Mouse (Mus musculus): ENCODE results near the gene Skint8. TPM values are rescaled to one million over a fixed set of nuclear protein-coding genes. Genes with fewer than 3 reads are reported as not detected.
"Not testable (repeated sequence)": the region's sequence is repeated elsewhere in the genome, so short reads cannot be mapped to it uniquely, and the experiment has no call there.

Gene Skint8
- total RNA-seq (2021) = under 1 TPM in 1 of 2 experiments, not detected in 1; 0.36 TPM
- long read RNA-seq, experiment 1 = 0 reads
- long read RNA-seq, experiment 2 = 0 reads

DNA sequence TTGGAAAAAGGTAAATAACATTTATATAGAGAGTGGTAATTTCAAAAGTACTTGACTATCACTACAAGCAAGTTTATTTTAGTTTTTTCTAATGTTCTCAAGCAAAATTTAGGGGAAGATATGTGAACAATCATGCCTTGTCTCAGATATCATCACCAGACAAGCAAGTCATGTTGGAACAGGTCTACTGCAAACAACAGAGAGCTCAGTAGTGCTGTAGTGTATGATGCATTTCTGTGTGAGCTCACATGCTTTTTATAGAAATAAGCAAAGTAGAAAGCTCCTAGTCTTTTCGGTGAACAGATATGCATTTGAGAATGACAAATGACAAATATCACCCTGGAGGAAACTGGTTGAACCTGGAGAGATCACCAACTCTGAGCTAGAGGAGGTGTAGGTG lies at the start of gene Skint8:
Gene Skint8, plus strand, starts transcription at position 301 of the 400 bp plus-strand sequence.
- no peak for TF ChIP-seq CTCF (IDR thresholded peaks at IDR 0.05)
- intact Hi-C loops (cut with DNase I) = no loop called here
- Histone ChIP-seq H3K27ac (no peak within 1 kb of the TSS), H3K4me3 (no peak within 1 kb of the TSS)
- DNase-seq (ENCODE audit: extremely low spot score in 1 of 2, low spot score in 2 of 2) = no peak

DNA sequence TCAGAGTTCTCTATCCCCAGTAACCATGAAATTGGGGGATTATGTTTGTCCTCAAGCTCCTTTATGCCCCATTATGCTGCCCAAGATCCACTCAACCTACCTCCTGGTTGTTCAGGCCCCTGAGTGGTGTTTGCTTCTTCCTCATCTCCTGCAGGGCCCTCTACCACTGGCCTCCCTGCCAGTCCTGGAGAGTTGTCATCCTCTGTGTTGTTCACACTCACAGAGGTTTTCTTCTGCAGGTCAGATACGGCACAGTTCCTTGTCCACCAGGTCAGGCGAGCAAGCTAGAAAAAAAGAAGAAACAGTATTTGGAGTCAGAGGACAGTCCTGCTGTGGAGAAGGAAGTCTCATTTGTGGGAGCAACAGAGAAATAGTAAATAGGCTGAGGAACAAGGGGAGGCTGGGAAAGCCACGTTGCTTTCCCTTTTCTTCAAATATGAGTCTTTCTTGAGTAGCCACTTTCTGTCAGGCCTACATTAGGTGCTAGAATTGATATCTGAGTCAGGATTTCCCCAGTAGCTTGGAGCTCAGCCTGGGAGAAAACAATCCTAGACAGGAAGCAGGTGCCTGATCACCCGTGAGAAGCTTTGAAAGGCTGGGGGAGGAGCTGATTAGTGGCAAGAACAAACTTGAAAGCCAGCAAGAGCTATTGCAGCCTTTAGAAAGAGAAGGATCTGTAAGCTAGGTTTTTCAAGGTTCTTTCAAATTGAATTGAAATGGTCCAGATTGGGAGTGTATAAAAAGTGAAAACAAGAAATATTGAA lies 38.9 kb upstream of the Skint8 start:
- no peak overlapping the region for H3K4me3 ChIP-seq
- no peak overlapping the region for H3K27ac ChIP-seq
- no peak for DNase-seq (ENCODE audit: extremely low spot score in 1 of 2, low spot score in 2 of 2)
- TF ChIP-seq CTCF (IDR thresholded peaks at IDR 0.05) = no peak
- intact Hi-C loops (cut with DNase I) = loop anchor here (10.0 kb wide), 1 partner anchor 1855 kb away; no protein-coding TSS in a partner anchor

DNA sequence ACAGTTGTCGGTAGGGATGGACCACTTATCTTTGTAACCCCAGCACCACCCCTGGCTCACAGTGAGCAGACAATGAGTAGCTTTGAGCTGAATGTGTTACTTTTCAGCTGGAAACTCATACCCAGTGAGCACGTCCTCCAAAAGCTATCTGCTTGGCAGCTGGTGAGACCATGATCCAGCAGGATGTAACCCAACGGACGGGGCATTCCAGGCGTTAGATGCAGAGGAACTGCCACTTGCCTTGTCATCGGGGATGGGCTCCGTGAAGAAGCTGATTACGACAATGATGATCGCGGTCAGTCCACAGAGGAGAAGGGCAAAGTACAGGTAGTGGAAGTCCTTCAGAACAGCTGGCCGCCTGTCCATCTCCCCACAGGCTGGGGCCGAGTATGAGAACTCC lies 35.6 kb upstream of the Skint8 start:
- DNase-seq (ENCODE audit: extremely low spot score in 1 of 2, low spot score in 2 of 2) = no peak
- Histone ChIP-seq H3K4me3 (no peak overlapping the region), H3K27ac (no peak overlapping the region)
- intact Hi-C loops (cut with DNase I) = loop anchor here (10.0 kb wide), 1 partner anchor 1859 kb away; no protein-coding TSS in a partner anchor
- TF ChIP-seq CTCF (IDR thresholded peaks at IDR 0.05) = no peak

DNA sequence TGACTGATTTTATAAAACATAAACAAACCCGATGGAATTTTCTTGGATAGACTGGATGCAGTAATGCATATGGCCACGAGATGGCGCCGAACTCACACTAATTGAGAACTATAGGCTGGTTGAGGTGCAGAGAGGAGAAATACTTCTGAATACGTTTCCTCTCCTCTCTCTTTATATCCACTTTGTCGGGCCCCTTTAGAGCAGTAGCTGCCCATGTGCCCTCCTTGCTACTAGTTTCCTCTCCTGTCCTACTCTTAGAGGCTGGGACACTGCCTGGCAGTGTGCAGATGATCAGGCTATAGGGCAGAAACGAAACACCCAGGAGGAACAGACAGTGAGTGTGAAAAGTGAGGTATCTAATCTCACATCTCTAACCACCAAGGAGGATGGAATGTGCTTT lies 33.2 kb upstream of the Skint8 start:
- DNase-seq (ENCODE audit: extremely low spot score in 1 of 2, low spot score in 2 of 2) = peak; percentile 64 to 81
- intact Hi-C loops (cut with DNase I) = loop anchor here (5.0 to 10.0 kb wide), 2 partner anchors 81 to 1861 kb away; no protein-coding TSS in a partner anchor
- Histone ChIP-seq H3K4me3 (no peak overlapping the region), H3K27ac (no peak overlapping the region)
- peak; percentile 88 for TF ChIP-seq CTCF (IDR thresholded peaks at IDR 0.05)

DNA sequence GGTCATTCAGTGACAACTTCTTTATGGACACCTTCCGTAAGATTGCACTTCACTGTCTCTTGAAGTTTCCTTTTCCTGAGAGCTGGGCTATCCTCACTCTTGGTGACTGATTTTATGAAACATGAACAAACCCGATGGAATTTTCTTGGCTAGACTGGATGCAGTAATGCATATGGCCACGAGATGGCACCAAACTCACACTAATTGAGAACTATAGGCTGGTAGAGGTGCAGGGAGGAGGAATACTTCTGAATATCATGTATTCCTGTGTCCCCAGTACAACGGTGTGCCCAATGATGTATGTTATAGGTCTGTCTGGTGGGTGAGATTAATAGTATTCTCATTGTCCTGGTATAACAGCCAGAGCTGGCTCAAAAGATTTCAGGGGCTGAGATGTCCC lies 32.6 kb upstream of the Skint8 start:
- TF ChIP-seq CTCF (IDR thresholded peaks at IDR 0.05) = peak; percentile 90
- no peak overlapping the region for H3K4me3 ChIP-seq
- no peak overlapping the region for H3K27ac ChIP-seq
- intact Hi-C loops (cut with DNase I) = loop anchor here (5.0 to 10.0 kb wide), 2 partner anchors 81 to 1862 kb away; no protein-coding TSS in a partner anchor
- peak; percentile 78 to 86 for DNase-seq (ENCODE audit: extremely low spot score in 1 of 2, low spot score in 2 of 2)

DNA sequence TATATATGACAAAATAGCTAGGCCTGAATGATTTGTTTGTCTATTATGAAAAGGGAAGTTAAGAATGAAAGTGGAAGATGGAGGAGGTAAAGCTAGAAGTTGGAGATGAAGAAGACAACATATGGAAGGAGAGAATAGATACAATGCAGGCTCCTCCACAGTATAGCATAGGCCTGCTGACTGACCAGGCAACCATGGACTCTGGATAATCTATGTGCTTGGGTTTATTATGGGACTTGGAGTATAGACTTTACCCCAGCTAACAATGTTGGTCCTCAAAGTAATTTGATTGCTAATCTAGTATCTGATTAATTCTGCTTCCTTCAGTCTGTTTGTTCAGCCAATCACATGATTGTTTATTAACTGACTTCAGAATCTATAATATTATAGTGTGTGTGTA lies 27.1 kb upstream of the Skint8 start:
- no peak for DNase-seq (ENCODE audit: extremely low spot score in 1 of 2, low spot score in 2 of 2)
- no peak overlapping the region for H3K4me3 ChIP-seq
- intact Hi-C loops (cut with DNase I) = no loop called here
- TF ChIP-seq CTCF (IDR thresholded peaks at IDR 0.05) = no peak
- H3K27ac ChIP-seq = no peak overlapping the region

DNA sequence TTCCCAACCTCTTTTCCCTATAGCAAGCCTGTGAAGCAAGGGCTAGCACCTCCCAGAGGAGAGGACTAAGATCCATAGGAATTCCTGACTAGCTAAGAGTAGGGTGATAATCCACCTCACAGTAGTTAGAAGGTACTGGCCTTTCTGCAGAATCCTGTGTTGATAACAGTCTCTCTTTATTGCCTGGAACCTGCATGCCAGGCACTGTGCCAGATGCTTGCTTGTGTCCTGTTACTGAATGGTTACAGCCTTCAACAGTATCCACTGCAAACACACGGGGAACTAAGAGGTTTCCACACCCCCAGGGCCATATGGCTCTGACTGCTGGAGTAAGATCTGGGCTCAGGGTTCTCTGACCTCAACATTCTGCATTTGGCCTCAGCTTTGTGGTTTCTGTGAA lies 21.4 kb upstream of the Skint8 start:
- intact Hi-C loops (cut with DNase I) = no loop called here

DNA sequence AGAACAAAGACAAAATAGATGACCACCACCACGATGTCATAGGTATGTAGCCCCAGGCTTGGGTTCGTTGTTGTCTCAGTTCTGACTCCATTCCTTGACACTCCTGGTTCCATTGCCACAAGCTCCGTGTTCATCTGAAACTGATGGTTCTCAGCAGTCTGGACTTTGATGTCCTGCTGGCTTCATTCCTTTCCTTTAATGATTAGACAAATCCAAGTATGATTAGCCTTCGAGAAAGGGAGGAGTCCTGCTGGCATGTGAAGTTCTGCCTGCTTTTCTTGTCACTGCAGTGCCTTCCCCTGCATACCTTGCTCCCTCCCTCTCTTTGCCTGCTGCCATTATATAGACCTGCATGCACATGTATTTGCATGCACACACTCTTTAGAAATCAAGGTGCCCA lies 20.6 kb upstream of the Skint8 start:
- no peak for DNase-seq (ENCODE audit: extremely low spot score in 1 of 2, low spot score in 2 of 2)
- no peak overlapping the region for H3K27ac ChIP-seq
- H3K4me3 ChIP-seq = no peak overlapping the region
- intact Hi-C loops (cut with DNase I) = no loop called here
- TF ChIP-seq CTCF (IDR thresholded peaks at IDR 0.05) = no peak

More for the DNA sequence above, 21.4 kb upstream of the Skint8 start:
- no peak for DNase-seq (ENCODE audit: extremely low spot score in 1 of 2, low spot score in 2 of 2)
- Histone ChIP-seq H3K27ac (no peak overlapping the region), H3K4me3 (no peak overlapping the region)
- TF ChIP-seq CTCF (IDR thresholded peaks at IDR 0.05) = no peak

DNA sequence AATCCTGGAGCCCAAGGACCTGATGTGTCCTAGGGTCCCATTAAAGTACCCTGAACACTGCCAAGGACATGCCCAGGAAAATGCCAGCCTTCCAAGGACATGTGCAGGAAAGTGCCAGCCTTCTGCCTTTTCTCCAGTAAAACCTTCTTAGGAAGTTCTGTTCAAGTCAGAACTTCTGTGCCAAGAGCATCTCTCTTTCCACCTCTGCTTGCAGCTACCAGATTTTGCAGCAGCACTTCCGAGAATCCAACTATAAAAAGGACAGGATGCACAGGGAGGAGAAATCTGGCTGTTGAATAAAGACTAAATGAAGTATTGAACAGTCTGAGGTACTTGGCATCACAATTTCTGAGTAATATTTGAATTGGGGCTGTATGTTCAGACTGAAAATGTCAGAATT lies 18.7 kb upstream of the Skint8 start:
- not testable (repeated sequence) for DNase-seq (ENCODE audit: extremely low spot score in 1 of 2, low spot score in 2 of 2); H3K27ac ChIP-seq
- intact Hi-C loops (cut with DNase I) = loop anchor here (5.0 kb wide), 1 partner anchor 52 kb away; no protein-coding TSS in a partner anchor

DNA sequence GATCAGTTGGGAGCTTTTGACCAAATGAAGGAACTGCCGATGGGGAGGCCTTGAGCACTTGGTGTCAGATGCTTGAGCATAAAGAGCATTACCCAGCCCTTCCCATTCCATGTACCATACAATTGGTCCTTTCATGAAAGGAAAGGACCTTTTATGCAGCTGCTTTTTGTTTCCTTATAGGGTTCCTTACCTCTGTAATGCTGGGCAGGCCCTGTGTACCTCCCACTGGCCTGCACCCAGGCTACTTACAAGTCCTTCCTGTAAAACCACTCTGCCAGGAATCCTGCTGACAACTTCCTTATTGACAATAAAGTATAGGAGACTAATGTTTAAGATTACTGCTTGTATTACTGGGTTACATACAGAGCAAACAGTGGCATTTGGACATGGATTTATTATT lies 17.7 kb upstream of the Skint8 start:
- no peak overlapping the region for H3K4me3 ChIP-seq
- intact Hi-C loops (cut with DNase I) = loop anchor here (5.0 kb wide), 1 partner anchor 51 kb away; no protein-coding TSS in a partner anchor
- no peak for DNase-seq (ENCODE audit: extremely low spot score in 1 of 2, low spot score in 2 of 2)
- no peak overlapping the region for H3K27ac ChIP-seq
- TF ChIP-seq CTCF (IDR thresholded peaks at IDR 0.05) = no peak

More for the DNA sequence above, 18.7 kb upstream of the Skint8 start:
- H3K4me3 ChIP-seq = not testable (repeated sequence)

DNA sequence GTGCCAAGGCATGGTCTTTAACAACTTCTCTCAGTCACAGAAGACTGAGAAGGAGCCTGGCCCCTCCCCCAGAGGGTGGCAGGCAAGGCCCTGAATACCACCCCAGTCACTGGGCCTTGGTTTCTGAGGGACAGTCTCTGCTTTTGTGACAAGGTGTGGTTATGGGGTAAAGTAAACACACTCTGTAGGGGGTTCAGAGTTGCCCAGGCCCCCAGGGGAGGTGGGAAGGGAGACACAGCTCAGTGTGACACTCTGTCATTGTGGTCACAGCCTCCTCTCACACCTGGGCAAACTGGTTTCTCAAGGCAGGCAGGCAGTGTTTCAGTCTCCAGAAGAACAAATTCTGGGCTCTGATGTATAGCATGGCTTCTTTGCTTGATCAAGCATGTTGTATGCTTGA lies 16.4 kb upstream of the Skint8 start, which contains the start of gene Slc5a9:
Gene Slc5a9, minus strand, starts transcription at position 144 of the 400 bp plus-strand sequence.
- no peak within 1 kb of the TSS for H3K27ac ChIP-seq
- DNase-seq (ENCODE audit: extremely low spot score in 1 of 2, low spot score in 2 of 2) = no peak
- intact Hi-C loops (cut with DNase I) = loop anchor here (5.0 kb wide), 1 partner anchor 50 kb away; no protein-coding TSS in a partner anchor
- H3K4me3 ChIP-seq = no peak within 1 kb of the TSS
- TF ChIP-seq CTCF (IDR thresholded peaks at IDR 0.05) = no peak

DNA sequence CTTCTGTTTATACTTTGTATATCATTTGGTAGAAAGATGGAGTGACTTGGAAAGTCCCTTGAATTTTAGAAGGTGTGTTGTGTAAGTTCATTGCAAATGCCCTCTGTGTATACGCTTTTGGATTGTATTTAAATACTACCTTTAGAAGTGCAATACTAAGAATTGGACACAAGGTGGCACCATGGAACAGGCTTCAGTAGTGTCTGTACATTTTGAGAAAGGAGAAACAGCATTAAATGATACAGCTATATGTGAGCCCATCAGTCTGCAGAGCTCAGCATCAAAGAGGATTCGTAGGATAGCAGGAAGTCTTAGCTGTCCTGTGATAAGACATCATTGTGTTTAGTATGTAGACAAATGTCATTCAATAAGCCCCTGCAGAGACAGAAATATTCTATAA lies 11.3 kb upstream of the Skint8 start:
- peak; percentile 70 for TF ChIP-seq CTCF (IDR thresholded peaks at IDR 0.05)
- Histone ChIP-seq H3K27ac (no peak overlapping the region), H3K4me3 (no peak overlapping the region)
- no peak for DNase-seq (ENCODE audit: extremely low spot score in 1 of 2, low spot score in 2 of 2)
- intact Hi-C loops (cut with DNase I) = no loop called here

All from left cerebral cortex, adult 2 months (tissue).